Comparison of ENCODE assay signal across 7 mouse cellular contexts in the genomic region with DNA sequence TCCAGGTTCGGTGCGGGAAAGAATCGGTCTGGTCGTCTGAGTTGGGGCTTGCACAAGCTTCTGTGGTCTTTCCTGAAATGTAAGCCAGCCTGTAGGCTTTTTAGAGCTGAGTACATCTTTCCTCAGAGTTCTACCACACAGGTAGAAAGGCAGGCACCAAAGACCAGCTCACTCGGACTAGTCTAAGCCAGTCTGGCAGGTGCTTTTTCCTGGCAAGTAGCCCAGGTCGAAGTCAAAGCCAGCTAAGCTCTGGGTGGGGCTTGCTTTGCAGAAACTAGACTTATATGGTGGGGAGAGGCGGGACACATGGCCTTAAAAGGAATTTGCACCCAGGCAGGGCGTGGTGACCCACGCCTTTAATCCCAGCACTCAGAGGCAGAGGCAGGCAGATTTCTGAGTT. TPM values are rescaled to one million over a fixed set of nuclear protein-coding genes. Genes with fewer than 3 reads are reported as not detected.
DNase-seq lines count a peak whose midpoint lies in the region; ATAC-seq lines count a peak whose summit lies in the region.
"Not testable (repeated sequence)": the region's sequence is repeated elsewhere in the genome, so short reads cannot be mapped to it uniquely, and the experiment has no call there.

No protein-coding gene starts in this region.

- not testable (repeated sequence) for H3K27ac ChIP-seq in embryonic facial prominence, embryonic 14.5 days (replicated peaks; ENCODE audit: low read depth, low read length); heart, embryonic 14.5 days (replicated peaks in 1 of 2; ENCODE audit: control insufficient read depth in 1 of 2, insufficient read depth in 1 of 2, low read depth in 2 of 2, low read length in 2 of 2); intestine, embryonic 16.5 days (ENCODE audit: low read length); limb, embryonic 12.5 days; neural tube, embryonic 12.5 days
- peak overlapping the region; percentile 22; the same call in 1 of the 2 replicates for H3K27ac ChIP-seq in lung, embryonic 16.5 days (ENCODE audit: low read length)

- not testable (repeated sequence) for H3K9ac ChIP-seq in embryonic facial prominence, embryonic 14.5 days (ENCODE audit: low read depth, low read length); heart, embryonic 14.5 days (ENCODE audit: low read length); intestine, embryonic 16.5 days (ENCODE audit: low read depth, low read length); limb, embryonic 12.5 days (replicated peaks); lung, embryonic 16.5 days (ENCODE audit: low read length); neural tube, embryonic 12.5 days

- ATAC-seq in embryonic facial prominence, embryonic 14.5 days (ENCODE audit: low read depth), result peak; percentile 85
- ATAC-seq in heart, embryonic 14.5 days (ENCODE audit: insufficient number of reproducible peaks, insufficient read depth, low FRiP score, low read depth), result peak; percentile 49
- ATAC-seq in intestine, embryonic 16.5 days, result peak; percentile 91
- peak; percentile 45 for ATAC-seq in limb, embryonic 12.5 days (ENCODE audit: insufficient number of reproducible peaks, insufficient read depth, low FRiP score, low TSS enrichment, low read depth)
- peak; percentile 85 for ATAC-seq in lung, embryonic 16.5 days (ENCODE audit: low read depth)
- ATAC-seq in neural tube, embryonic 12.5 days (ENCODE audit: low FRiP score, low read depth), result peak; percentile 57; the same call in 1 of the 2 replicates

- 65% methylated on average over 3 of the region's 9 CpGs for WGBS in embryonic facial prominence, embryonic 14.5 days
- 53% methylated on average over 4 of the region's 9 CpGs for WGBS in heart, embryonic 14.5 days
- 41% methylated on average over 3 of the region's 9 CpGs for WGBS in intestine, embryonic 16.5 days
- 51% methylated on average over 4 of the region's 9 CpGs for WGBS in limb, embryonic 12.5 days
- WGBS in lung, embryonic 16.5 days, result 39% methylated on average over 3 of the region's 9 CpGs
- 47% methylated on average over 4 of the region's 9 CpGs for WGBS in neural tube, embryonic 12.5 days

- H3K4me2 ChIP-seq in embryonic facial prominence, embryonic 14.5 days (ENCODE audit: low read depth, low read length); intestine, embryonic 16.5 days (ENCODE audit: low read depth, low read length); limb, embryonic 12.5 days; lung, embryonic 16.5 days (ENCODE audit: low read depth, low read length); neural tube, embryonic 12.5 days (replicated peaks): not testable (repeated sequence)
- H3K4me2 ChIP-seq in heart, embryonic 14.5 days (ENCODE audit: low read length), result peak overlapping the region; percentile 25; the same call in 1 of the 2 replicates

- peak; percentile 83 for DNase-seq in ZHBTc4 (ENCODE audit: low read depth, low spot score)
- DNase-seq in embryonic facial prominence, embryonic 14.5 days (ENCODE audit: low spot score), result peak; percentile 29

- H3K27me3 ChIP-seq in embryonic facial prominence, embryonic 14.5 days (replicated peaks; ENCODE audit: control insufficient read depth, insufficient read depth, low read length); heart, embryonic 14.5 days (ENCODE audit: control insufficient read depth, insufficient read depth, low read length); intestine, embryonic 16.5 days (replicated peaks; ENCODE audit: control insufficient read depth, insufficient read depth, low read length); limb, embryonic 12.5 days; lung, embryonic 16.5 days (ENCODE audit: control insufficient read depth, insufficient read depth, low read depth, low read length); neural tube, embryonic 12.5 days (replicated peaks): not testable (repeated sequence)

- H3K9me3 ChIP-seq in embryonic facial prominence, embryonic 14.5 days (ENCODE audit: control insufficient read depth, low read length); heart, embryonic 14.5 days (ENCODE audit: control insufficient read depth, low read length); intestine, embryonic 16.5 days (ENCODE audit: control insufficient read depth, low read length); limb, embryonic 12.5 days; lung, embryonic 16.5 days (ENCODE audit: control insufficient read depth, low read length); neural tube, embryonic 12.5 days: not testable (repeated sequence)

- H3K36me3 ChIP-seq in embryonic facial prominence, embryonic 14.5 days (ENCODE audit: control insufficient read depth, insufficient read depth, low read length); heart, embryonic 14.5 days (ENCODE audit: control insufficient read depth, insufficient read depth, low read length); intestine, embryonic 16.5 days (ENCODE audit: control insufficient read depth, insufficient read depth, low read length); limb, embryonic 12.5 days; lung, embryonic 16.5 days (ENCODE audit: control insufficient read depth, insufficient read depth, low read length); neural tube, embryonic 12.5 days: not testable (repeated sequence)

- not testable (repeated sequence) for H3K4me1 ChIP-seq in embryonic facial prominence, embryonic 14.5 days (ENCODE audit: control insufficient read depth, insufficient read depth, low read length); heart, embryonic 14.5 days (ENCODE audit: control insufficient read depth in 2 of 2, insufficient read depth in 2 of 2, low read length in 2 of 2); intestine, embryonic 16.5 days (ENCODE audit: control insufficient read depth, insufficient read depth, low read length); limb, embryonic 12.5 days (replicated peaks); lung, embryonic 16.5 days (replicated peaks; ENCODE audit: control insufficient read depth, insufficient read depth, low read length); neural tube, embryonic 12.5 days

- H3K4me3 ChIP-seq in embryonic facial prominence, embryonic 14.5 days (ENCODE audit: low read depth, low read length); heart, embryonic 14.5 days (ENCODE audit: control insufficient read depth in 1 of 2, insufficient read depth in 1 of 2, low read depth in 1 of 2, low read length in 2 of 2); intestine, embryonic 16.5 days (ENCODE audit: low read length); limb, embryonic 12.5 days (replicated peaks); lung, embryonic 16.5 days (ENCODE audit: low read length); neural tube, embryonic 12.5 days: not testable (repeated sequence)

RNA-seq across cellular contexts. Expression of gene Cgn, which starts 27.9 kb away (rescaled TPM):
- 4.0 and 5.8 TPM in 2 replicates for polyA plus RNA-seq in embryonic facial prominence, embryonic 14.5 days (2014; fragmentation: Nextera tagmentation; extraction: Ambion mirVana)
- 0.78 and 1.1 TPM in 2 replicates for polyA plus RNA-seq in heart, embryonic 14.5 days (2014; fragmentation: Nextera tagmentation; extraction: Ambion mirVana)
- polyA plus RNA-seq in intestine, embryonic 16.5 days (2015; fragmentation: Nextera tagmentation; extraction: Ambion mirVana), result 80.9 and 90.7 TPM in 2 replicates
- 6.2 and 6.8 TPM in 2 replicates for polyA plus RNA-seq in limb, embryonic 12.5 days (2016; fragmentation: Nextera tagmentation; extraction: Ambion mirVana)
- 33.6 and 37.7 TPM in 2 replicates for polyA plus RNA-seq in lung, embryonic 16.5 days (2015; fragmentation: Nextera tagmentation; extraction: Ambion mirVana)
- 4.1 and 4.3 TPM in 2 replicates for polyA plus RNA-seq in neural tube, embryonic 12.5 days (2016; fragmentation: Nextera tagmentation; extraction: Ambion mirVana)
